Mouse (Mus musculus): ENCODE results near the gene Rnpep. TPM values are rescaled to one million over a fixed set of nuclear protein-coding genes. Genes with fewer than 3 reads are reported as not detected.

Gene Rnpep
- polyA plus RNA-seq, 1 experiment from 2014 or later, result 108 TPM

- Histone ChIP-seq H3K4me1 (replicated peaks; ENCODE audit: control insufficient read depth, insufficient read depth, low read length) (no peaks in the 10 kb centered on the region; the same call in 1 of the 2 replicates), H3K9me3 (ENCODE audit: control insufficient read depth, low read length) (no peaks in the 10 kb centered on the region), H3K27me3 (ENCODE audit: control insufficient read depth, insufficient read depth, low read depth, low read length) (no peaks in the 10 kb centered on the region), H3K27ac (ENCODE audit: low read length) (no peak overlapping the region), H3K4me3 (ENCODE audit: low read length) (no peak overlapping the region), H3K9ac (ENCODE audit: low read length) (no peak overlapping the region), H3K4me2 (ENCODE audit: low read depth, low read length) (no peak overlapping the region), H3K36me3 (ENCODE audit: control insufficient read depth, insufficient read depth, low read length) (no peaks in the 10 kb centered on the region)
- WGBS, result 72% methylated on average over 3 of the region's 3 CpGs
- no peak for ATAC-seq (ENCODE audit: low read depth)
These were observed 59.7 kb downstream of the Rnpep start for GRCm38 (mm10) chr1:135224147-135224546.

GRCm38 (mm10) chr1:135217607-135218233 is 66.2 kb downstream of the Rnpep start:
- no peaks in the 10 kb centered on the region for H3K27me3 ChIP-seq (ENCODE audit: control insufficient read depth, insufficient read depth, low read depth, low read length)

GRCm38 (mm10) chr1:135213772-135214640 is 69.9 kb downstream of the Rnpep start:
- H3K9ac ChIP-seq (ENCODE audit: low read length), result no peak overlapping the region
- H3K36me3 ChIP-seq (ENCODE audit: control insufficient read depth, insufficient read depth, low read length), result no peaks in the 10 kb centered on the region
- no peak for ATAC-seq (ENCODE audit: low read depth)
- 84% methylated on average over 9 of the region's 9 CpGs for WGBS
- H3K27ac ChIP-seq (ENCODE audit: low read length), result no peak overlapping the region
- no peaks in the 10 kb centered on the region for H3K9me3 ChIP-seq (ENCODE audit: control insufficient read depth, low read length)
- no peak overlapping the region for H3K4me2 ChIP-seq (ENCODE audit: low read depth, low read length)
- H3K4me3 ChIP-seq (ENCODE audit: low read length), result no peak overlapping the region
- no peaks in the 10 kb centered on the region; the same call in 1 of the 2 replicates for H3K4me1 ChIP-seq (replicated peaks; ENCODE audit: control insufficient read depth, insufficient read depth, low read length)
- no peaks in the 10 kb centered on the region for H3K27me3 ChIP-seq (ENCODE audit: control insufficient read depth, insufficient read depth, low read depth, low read length)

More at GRCm38 (mm10) chr1:135217607-135218233, 66.2 kb downstream of the Rnpep start:
- Histone ChIP-seq H3K9me3 (ENCODE audit: control insufficient read depth, low read length) (no peaks in the 10 kb centered on the region), H3K9ac (ENCODE audit: low read length) (no peak overlapping the region), H3K4me2 (ENCODE audit: low read depth, low read length) (no peak overlapping the region), H3K36me3 (ENCODE audit: control insufficient read depth, insufficient read depth, low read length) (no peaks in the 10 kb centered on the region), H3K4me1 (replicated peaks; ENCODE audit: control insufficient read depth, insufficient read depth, low read length) (no peaks in the 10 kb centered on the region), H3K27ac (ENCODE audit: low read length) (no peak overlapping the region), H3K4me3 (ENCODE audit: low read length) (no peak overlapping the region)
- no peak; the same call in 1 of the 2 replicates for ATAC-seq (ENCODE audit: low read depth)
- WGBS, result 60% methylated on average over 13 of the region's 13 CpGs

Other genes with a start within 250 kb of the Rnpep start
- 9.2 and 9.9 TPM in 2 replicates for gene Lgr6, start 178.8 kb downstream of the Rnpep start, polyA plus RNA-seq (2015; fragmentation: Nextera tagmentation; extraction: Ambion mirVana)
- gene Ptpn7, start 151.4 kb downstream of the Rnpep start, polyA plus RNA-seq (2015; fragmentation: Nextera tagmentation; extraction: Ambion mirVana), result 4.4 and 6.1 TPM in 2 replicates
- gene Arl8a, start 137.3 kb downstream of the Rnpep start, polyA plus RNA-seq (2015; fragmentation: Nextera tagmentation; extraction: Ambion mirVana), result 37.4 and 42.9 TPM in 2 replicates
- not detected in 2 replicates for gene Gpr37l1, start 116.4 kb downstream of the Rnpep start, polyA plus RNA-seq (2015; fragmentation: Nextera tagmentation; extraction: Ambion mirVana)
- 32.9 and 35.7 TPM in 2 replicates for gene Elf3, start 25.5 kb downstream of the Rnpep start, polyA plus RNA-seq (2015; fragmentation: Nextera tagmentation; extraction: Ambion mirVana)
- gene Timm17a, start 29.7 kb upstream of the Rnpep start, polyA plus RNA-seq (2015; fragmentation: Nextera tagmentation; extraction: Ambion mirVana), result 185 and 187 TPM in 2 replicates
- 3.9 and 4.1 TPM in 2 replicates for gene Lmod1, start 40.7 kb upstream of the Rnpep start, polyA plus RNA-seq (2015; fragmentation: Nextera tagmentation; extraction: Ambion mirVana)
- gene Shisa4, start 91.2 kb upstream of the Rnpep start, polyA plus RNA-seq (2015; fragmentation: Nextera tagmentation; extraction: Ambion mirVana), result 24.4 and 25.4 TPM in 2 replicates
- gene Ipo9, start 146.4 kb upstream of the Rnpep start, polyA plus RNA-seq (2015; fragmentation: Nextera tagmentation; extraction: Ambion mirVana), result 103 and 109 TPM in 2 replicates

All from lung, embryonic 16.5 days (tissue).